Mouse (Mus musculus) kidney, embryonic 14.5 days (tissue): ENCODE measurements at regions not wholly inside any gene's neighbourhood (a gene's known extent, or its start where the extent isn't known, plus 50 kb on each side); places are given as distances from the start of the nearest gene placed in this dataset.

Experiments
- ATAC-seq: fragments of 200-750 bp; cut with Nextera tagmentation; 2 replicates; pipeline ENCODE4 v1.8.0; 2017; ENCODE audit warnings: moderate number of reproducible peaks, mild to moderate bottlenecking, moderate TSS enrichment, moderate library complexity; ENCODE audit not compliant: low FRiP score, low TSS enrichment
- H3K27ac ChIP-seq: fragments of 300-500 bp; sonication (generic); 2 replicates; pipeline ENCODE4 v1.5.1; 2014; ENCODE audit warnings: low read depth, mild to moderate bottlenecking, low read length, moderate library complexity, mixed read lengths
- H3K27me3 ChIP-seq: fragments of 300-500 bp; sonication (generic); 2 replicates; pipeline ENCODE4 v1.6.1; 2014; ENCODE audit warnings: mild to moderate bottlenecking, low read length; ENCODE audit not compliant: control insufficient read depth, insufficient read depth
- H3K36me3 ChIP-seq: fragments of 300-500 bp; sonication (generic); 2 replicates; pipeline ENCODE4 v1.6.1; 2014; ENCODE audit warnings: low read length, mixed read lengths; ENCODE audit not compliant: control insufficient read depth, insufficient read depth
- H3K4me1 ChIP-seq: fragments of 300-500 bp; sonication (generic); 2 replicates; pipeline ENCODE4 v1.6.1; 2014; ENCODE audit warnings: low read length, mixed read lengths; ENCODE audit not compliant: control insufficient read depth, insufficient read depth
- H3K4me2 ChIP-seq: fragments of 300-500 bp; sonication (generic); replicated peaks from 2 replicates; pipeline ENCODE4 v1.6.1; 2014; ENCODE audit warnings: low read depth, mild to moderate bottlenecking, low read length
- H3K4me3 ChIP-seq: fragments of 300-500 bp; sonication (generic); 2 replicates; pipeline ENCODE4 v1.5.1; 2014; ENCODE audit warnings: mild to moderate bottlenecking, low read length
- H3K9ac ChIP-seq: fragments of 300-500 bp; sonication (generic); 2 replicates; pipeline ENCODE4 v1.6.1; 2014; ENCODE audit warnings: low read depth, mild to moderate bottlenecking, low read length, moderate library complexity
- H3K9me3 ChIP-seq: fragments of 300-500 bp; sonication (generic); 2 replicates; pipeline ENCODE4 v1.6.1; 2016; ENCODE audit warnings: low read length; ENCODE audit not compliant: control insufficient read depth
- WGBS: fragments of 180-500 bp; shearing (Covaris S2); extraction: QIAGEN DNeasy Blood & Tissue Kit; methylation state at CpG from one replicate; pipeline ENCODE4 v1.1.7; 2014; 5-methylcytosine and 5-hydroxymethylcytosine counted together

GRCm38 (mm10) chr10:72383351-72383750 is 271.3 kb upstream of the Zwint start:
- H3K4me3 ChIP-seq: no peak overlapping the region
- H3K36me3 ChIP-seq: no peaks in the 10 kb centered on the region
- H3K27me3 ChIP-seq: no peaks in the 10 kb centered on the region
- no peak overlapping the region for H3K9ac ChIP-seq
- ATAC-seq: peak; percentile 99
- H3K9me3 ChIP-seq: no peaks in the 10 kb centered on the region
- H3K4me1 ChIP-seq: no peaks in the 10 kb centered on the region
- no peak overlapping the region for H3K4me2 ChIP-seq
- 33% methylated on average over 1 of the region's 1 CpGs for WGBS
- no peak overlapping the region for H3K27ac ChIP-seq

GRCm38 (mm10) chr10:72384826-72385225 is 269.8 kb upstream of the Zwint start:
- Histone ChIP-seq H3K9ac (no peak overlapping the region), H3K36me3 (no peaks in the 10 kb centered on the region), H3K9me3 (no peaks in the 10 kb centered on the region), H3K4me2 (no peak overlapping the region), H3K27ac (no peak overlapping the region), H3K4me3 (no peak overlapping the region), H3K27me3 (no peaks in the 10 kb centered on the region), H3K4me1 (no peaks in the 10 kb centered on the region)
- 55% methylated on average over 1 of the region's 1 CpGs for WGBS
- no peak for ATAC-seq

GRCm38 (mm10) chr10:72391397-72391796 is 263.2 kb upstream of the Zwint start:
- no peak overlapping the region for H3K4me2 ChIP-seq
- ATAC-seq: no peak
- 91% methylated on average over 1 of the region's 1 CpGs for WGBS
- no peak overlapping the region for H3K27ac ChIP-seq
- H3K9ac ChIP-seq: no peak overlapping the region
- H3K9me3 ChIP-seq: no peaks in the 10 kb centered on the region
- no peaks in the 10 kb centered on the region for H3K4me1 ChIP-seq
- H3K36me3 ChIP-seq: no peaks in the 10 kb centered on the region
- H3K4me3 ChIP-seq: no peak overlapping the region
- H3K27me3 ChIP-seq: no peaks in the 10 kb centered on the region

GRCm38 (mm10) chr10:72393279-72394041 is 261.2 kb upstream of the Zwint start:
- 68% methylated on average over 12 of the region's 12 CpGs for WGBS

GRCm38 (mm10) chr10:72394367-72394766 is 260.3 kb upstream of the Zwint start:
- Histone ChIP-seq H3K27me3 (no peaks in the 10 kb centered on the region), H3K4me2 (no peak overlapping the region), H3K4me1 (no peaks in the 10 kb centered on the region), H3K36me3 (no peaks in the 10 kb centered on the region), H3K27ac (no peak overlapping the region), H3K9me3 (no peaks in the 10 kb centered on the region), H3K4me3 (no peak overlapping the region), H3K9ac (no peak overlapping the region)
- no peak for ATAC-seq
- 100% methylated on average over 1 of the region's 1 CpGs for WGBS

More at GRCm38 (mm10) chr10:72393279-72394041, 261.2 kb upstream of the Zwint start:
- Histone ChIP-seq H3K27me3 (no peaks in the 10 kb centered on the region), H3K4me1 (no peaks in the 10 kb centered on the region), H3K9ac (no peak overlapping the region), H3K27ac (no peak overlapping the region), H3K9me3 (no peaks in the 10 kb centered on the region), H3K36me3 (no peaks in the 10 kb centered on the region), H3K4me2 (no peak overlapping the region), H3K4me3 (no peak overlapping the region)
- no peak for ATAC-seq

GRCm38 (mm10) chr10:72403290-72403689 is 251.4 kb upstream of the Zwint start:
- Histone ChIP-seq H3K9ac (no peak overlapping the region), H3K9me3 (no peaks in the 10 kb centered on the region), H3K27ac (no peak overlapping the region), H3K36me3 (no peaks in the 10 kb centered on the region), H3K4me2 (no peak overlapping the region), H3K27me3 (no peaks in the 10 kb centered on the region), H3K4me3 (no peak overlapping the region), H3K4me1 (no peaks in the 10 kb centered on the region)
- WGBS: 73% methylated on average over 4 of the region's 4 CpGs
- no peak for ATAC-seq

GRCm38 (mm10) chr10:72410305-72410704 is 244.3 kb upstream of the Zwint start:
- peak; percentile 79 for ATAC-seq

GRCm38 (mm10) chr10:72411670-72412069 is 243.0 kb upstream of the Zwint start:
- ATAC-seq: no peak
- Histone ChIP-seq H3K27ac (no peak overlapping the region), H3K27me3 (no peaks in the 10 kb centered on the region), H3K4me2 (no peak overlapping the region), H3K9me3 (no peaks in the 10 kb centered on the region), H3K9ac (no peak overlapping the region), H3K4me3 (no peak overlapping the region), H3K36me3 (no peaks in the 10 kb centered on the region), H3K4me1 (no peaks in the 10 kb centered on the region)
- WGBS: 78% methylated on average over 6 of the region's 6 CpGs

More at GRCm38 (mm10) chr10:72410305-72410704, 244.3 kb upstream of the Zwint start:
- no peaks in the 10 kb centered on the region for H3K27me3 ChIP-seq
- H3K4me3 ChIP-seq: no peak overlapping the region
- no peaks in the 10 kb centered on the region for H3K9me3 ChIP-seq
- H3K27ac ChIP-seq: no peak overlapping the region
- WGBS: 42% methylated on average over 3 of the region's 3 CpGs
- H3K36me3 ChIP-seq: no peaks in the 10 kb centered on the region
- no peak overlapping the region for H3K9ac ChIP-seq
- no peak overlapping the region for H3K4me2 ChIP-seq
- H3K4me1 ChIP-seq: no peaks in the 10 kb centered on the region

GRCm38 (mm10) chr10:72454629-72455028 is 200.0 kb upstream of the Zwint start:
- no peaks in the 10 kb centered on the region for H3K36me3 ChIP-seq
- 95% methylated on average over 4 of the region's 4 CpGs for WGBS
- no peak overlapping the region for H3K9ac ChIP-seq
- H3K4me1 ChIP-seq: no peaks in the 10 kb centered on the region
- H3K4me2 ChIP-seq: no peak overlapping the region
- no peak overlapping the region for H3K4me3 ChIP-seq
- H3K27me3 ChIP-seq: no peaks in the 10 kb centered on the region
- ATAC-seq: no peak
- H3K9me3 ChIP-seq: no peaks in the 10 kb centered on the region
- H3K27ac ChIP-seq: no peak overlapping the region
